Mouse (Mus musculus) B cell, adult 2 months (primary cell): ENCODE results near the gene Stat5b.
"Not testable (repeated sequence)": the region's sequence is repeated elsewhere in the genome, so short reads cannot be mapped to it uniquely, and the experiment has no call there.

Source experiments
- DNase-seq, 2 experiments: peaks; one replicate each; pipeline ENCODE4 v3.0.0; 2022

Stat5b gene

GRCm38 (mm10) chr11:100806380-100807305, 43.9 kb downstream of the Stat5b start:
- DNase-seq, result no peak

- no peak for DNase-seq
These were observed 45.0 kb downstream of the Stat5b start for GRCm38 (mm10) chr11:100805535-100805934.

- no peak for DNase-seq
These were observed 46.1 kb downstream of the Stat5b start for GRCm38 (mm10) chr11:100804409-100804808.

- DNase-seq, result no peak
These were observed 51.1 kb downstream of the Stat5b start for GRCm38 (mm10) chr11:100799426-100799825.

GRCm38 (mm10) chr11:100796585-100796984, 53.9 kb downstream of the Stat5b start:
- DNase-seq, result no peak

- no peak for DNase-seq
These were observed 55.1 kb downstream of the Stat5b start for GRCm38 (mm10) chr11:100795386-100795785.

GRCm38 (mm10) chr11:100791457-100792049, 59.0 kb downstream of the Stat5b start:
- DNase-seq, result no peak

- not testable (repeated sequence) for DNase-seq
These were observed 59.9 kb downstream of the Stat5b start for GRCm38 (mm10) chr11:100790644-100791043.

GRCm38 (mm10) chr11:100789702-100790101, 60.8 kb downstream of the Stat5b start:
- DNase-seq, result no peak

GRCm38 (mm10) chr11:100785774-100786173, 64.8 kb downstream of the Stat5b start:
- no peak for DNase-seq

- no peak for DNase-seq
These were observed 66.2 kb downstream of the Stat5b start for GRCm38 (mm10) chr11:100784286-100784685.

- no peak for DNase-seq
These were observed 68.0 kb downstream of the Stat5b start for GRCm38 (mm10) chr11:100782568-100782967.

GRCm38 (mm10) chr11:100781763-100782475, 68.6 kb downstream of the Stat5b start:
- no peak for DNase-seq

GRCm38 (mm10) chr11:100780247-100780646, 70.3 kb downstream of the Stat5b start:
- DNase-seq, result no peak

GRCm38 (mm10) chr11:100778069-100778468, 72.5 kb downstream of the Stat5b start:
- DNase-seq, result no peak

GRCm38 (mm10) chr11:100775921-100776320, 74.6 kb downstream of the Stat5b start:
- DNase-seq, result peak; percentile 72 to 76

- DNase-seq, result peak; percentile 57 to 61
These were observed 76.3 kb downstream of the Stat5b start for GRCm38 (mm10) chr11:100774261-100774660.

GRCm38 (mm10) chr11:100770646-100771408, 79.7 kb downstream of the Stat5b start, which contains the start of gene Ghdc:
Gene Ghdc (minus strand): TSS chr11:100770957.
- peak; percentile 87 to 90 for DNase-seq

- no peak for DNase-seq
These were observed 80.5 kb downstream of the Stat5b start for GRCm38 (mm10) chr11:100769980-100770379.

GRCm38 (mm10) chr11:100767871-100768270, 82.7 kb downstream of the Stat5b start:
- DNase-seq, result no peak

- DNase-seq, result no peak
These were observed 83.8 kb downstream of the Stat5b start for GRCm38 (mm10) chr11:100766726-100767125.

GRCm38 (mm10) chr11:100762831-100763230, 87.7 kb downstream of the Stat5b start, which contains the start of gene Hcrt:
Gene Hcrt (minus strand): TSS chr11:100762931.
- no peak for DNase-seq
